In the genomic region with DNA sequence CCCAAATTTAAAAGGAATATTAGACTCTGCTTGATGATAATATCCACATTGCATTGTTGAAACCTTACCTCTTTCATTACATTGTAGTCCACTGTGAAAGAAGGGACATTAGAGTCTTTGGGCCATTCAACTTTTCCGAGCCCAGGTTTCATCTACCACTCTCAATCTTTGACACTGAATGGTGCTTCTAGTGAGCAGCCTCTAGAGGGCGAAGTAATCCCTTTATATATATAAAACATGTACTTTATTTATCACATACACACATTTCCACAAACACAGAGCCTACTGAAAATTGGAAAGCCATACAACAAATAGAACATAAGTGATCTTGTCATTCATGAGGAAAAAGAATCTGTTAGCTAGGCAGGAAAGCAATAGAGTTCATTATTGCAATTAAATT, we compare ENCODE assay signal across 15 mouse cellular contexts.
A peak's percentile ranks its signal among the peaks of the same experiment; 100 is the strongest.
DNase-seq lines count a peak whose midpoint lies in the region; ATAC-seq and TF ChIP-seq lines count a peak whose summit lies in the region.
"Had no signal": no experiment of that assay in that cellular context is flagged by ENCODE, and none has a peak within 500 bp of the region (broad histone marks: within the 10 kb centered on the region; RNA-seq: fewer than 3 reads in every experiment).

No protein-coding gene starts in this region.

- peak; percentile 4 for DNase-seq in embryo, embryonic 10 days (ENCODE audit: low spot score)
- no peak for DNase-seq in embryo, embryonic 9.5 days (ENCODE audit: extremely low spot score)
- peak; percentile 21 for DNase-seq in kidney, postnatal 0 days (ENCODE audit: low spot score)
- DNase-seq in kidney, postnatal 4 days, result no peak
- DNase-seq in midbrain, postnatal 0 days (ENCODE audit: low spot score), result peak; percentile 5
- peak; percentile 3 for DNase-seq in telencephalon, adult 2 months (ENCODE audit: low read depth, low spot score)
- DNase-seq: heart, adult 11 months; heart, postnatal 36 days; kidney, postnatal 36 days; left cerebral cortex, postnatal 4 days; lung, adult 2 months; thymus, adult 2 months had no signal

- 40% methylated on average over 2 of the region's 2 CpGs for WGBS in kidney, postnatal 0 days
- 26% methylated on average over 2 of the region's 2 CpGs for WGBS in midbrain, postnatal 0 days
- WGBS in midbrain, embryonic 15.5 days, result 30% methylated on average over 2 of the region's 2 CpGs

- no peak overlapping the region for H3K9ac ChIP-seq in kidney, postnatal 0 days (ENCODE audit: low read depth, low read length)
- no peak overlapping the region for H3K9ac ChIP-seq in midbrain, postnatal 0 days (replicated peaks; ENCODE audit: low read length, poor library complexity, severe bottlenecking)
- H3K9ac ChIP-seq in midbrain, embryonic 15.5 days, result no peak overlapping the region
- H3K9ac ChIP-seq: forebrain, embryonic 15.5 days had no signal

- no peak for ATAC-seq in kidney, postnatal 0 days (replicated peaks; ENCODE audit: low FRiP score, low read depth)
- no peak for ATAC-seq in midbrain, postnatal 0 days (ENCODE audit: low FRiP score)
- no peak for ATAC-seq in midbrain, embryonic 15.5 days (replicated peaks)
- ATAC-seq in megakaryocyte progenitor cell, adult 5-6 weeks (replicated peaks; ENCODE audit: poor library complexity), result no peak
- ATAC-seq: forebrain, embryonic 15.5 days had no signal

- H3K27ac ChIP-seq in kidney, postnatal 0 days, result no peak overlapping the region
- no peak overlapping the region for H3K27ac ChIP-seq in midbrain, postnatal 0 days (ENCODE audit: low read depth, low read length)
- no peak overlapping the region for H3K27ac ChIP-seq in midbrain, embryonic 15.5 days
- H3K27ac ChIP-seq: forebrain, embryonic 15.5 days had no signal

- no peaks in the 10 kb centered on the region for H3K27me3 ChIP-seq in kidney, postnatal 0 days (ENCODE audit: insufficient read depth, low read length)
- no peaks in the 10 kb centered on the region for H3K27me3 ChIP-seq in midbrain, postnatal 0 days (ENCODE audit: insufficient read depth, low read length)
- H3K27me3 ChIP-seq in midbrain, embryonic 15.5 days (replicated peaks), result no peaks in the 10 kb centered on the region
- H3K27me3 ChIP-seq: forebrain, embryonic 15.5 days had no signal

- H3K4me2 ChIP-seq in kidney, postnatal 0 days (ENCODE audit: low read length), result no peak overlapping the region
- no peak overlapping the region for H3K4me2 ChIP-seq in midbrain, postnatal 0 days (ENCODE audit: low read depth, low read length, poor library complexity, severe bottlenecking)
- no peak overlapping the region for H3K4me2 ChIP-seq in midbrain, embryonic 15.5 days
- H3K4me2 ChIP-seq: forebrain, embryonic 15.5 days had no signal

- no peaks in the 10 kb centered on the region for H3K9me3 ChIP-seq in kidney, postnatal 0 days (replicated peaks; ENCODE audit: low read length)
- no peaks in the 10 kb centered on the region for H3K9me3 ChIP-seq in midbrain, postnatal 0 days (ENCODE audit: low read length)
- H3K9me3 ChIP-seq in midbrain, embryonic 15.5 days, result no peaks in the 10 kb centered on the region
- H3K9me3 ChIP-seq: forebrain, embryonic 15.5 days had no signal

- TF ChIP-seq CTCF in kidney, postnatal 0 days (IDR thresholded peaks at IDR 0.05; ENCODE audit: low read depth), result peak; percentile 60
- peak; percentile 34; the same call in 1 of the 2 replicates for TF ChIP-seq CTCF in midbrain, postnatal 0 days (IDR thresholded peaks at IDR 0.05)

- H3K36me3 ChIP-seq in kidney, postnatal 0 days (ENCODE audit: insufficient read depth, low read length), result no peaks in the 10 kb centered on the region
- H3K36me3 ChIP-seq in midbrain, postnatal 0 days (ENCODE audit: insufficient read depth, low read length), result no peaks in the 10 kb centered on the region
- H3K36me3 ChIP-seq in midbrain, embryonic 15.5 days (replicated peaks), result no peaks in the 10 kb centered on the region
- H3K36me3 ChIP-seq: forebrain, embryonic 15.5 days had no signal

- no peak overlapping the region for H3K4me3 ChIP-seq in kidney, postnatal 0 days (replicated peaks; ENCODE audit: low read depth, low read length)
- no peak overlapping the region for H3K4me3 ChIP-seq in midbrain, postnatal 0 days (ENCODE audit: low read depth, low read length)
- no peak overlapping the region for H3K4me3 ChIP-seq in midbrain, embryonic 15.5 days
- H3K4me3 ChIP-seq: forebrain, embryonic 15.5 days had no signal

- no peaks in the 10 kb centered on the region for H3K4me1 ChIP-seq in kidney, postnatal 0 days (replicated peaks; ENCODE audit: insufficient read depth, low read length)
- H3K4me1 ChIP-seq in midbrain, postnatal 0 days (ENCODE audit: insufficient read depth, low read length), result no peaks in the 10 kb centered on the region
- H3K4me1 ChIP-seq in midbrain, embryonic 15.5 days, result no peaks in the 10 kb centered on the region
- H3K4me1 ChIP-seq: forebrain, embryonic 15.5 days had no signal

Comparison
In these comparisons a context has a peak if more than half of its experiments do, and no peak if none do; other contexts are left out.
1. DNase-seq: peak in embryo, embryonic 10 days (single experiment), kidney, postnatal 0 days (single experiment), midbrain, postnatal 0 days (single experiment) and telencephalon, adult 2 months (single experiment); none in embryo, embryonic 9.5 days (single experiment) and kidney, postnatal 4 days (0 of 2).